Mouse (Mus musculus) G1E-ER4 (cell line): ENCODE data around the gene Utp15. TPM values are rescaled to one million over a fixed set of nuclear protein-coding genes. Genes with fewer than 3 reads are reported as not detected.

ENCODE experiments used
- GATA1 ChIP-seq: IDR thresholded peaks from one replicate; pipeline ENCODE4 v1.8.0; 2012; ENCODE audit warnings: low read length, inconsistent platforms
- polyA plus RNA-seq: library from polyadenylated mRNA; stranded (reverse); fragments of >175 nt; gene quantifications from 2 replicates; pipeline ENCODE4 v1.2.3, GENCODE M21; 2012

Utp15 gene
- polyA plus RNA-seq, 1 experiment = 26.1 TPM

DNA sequence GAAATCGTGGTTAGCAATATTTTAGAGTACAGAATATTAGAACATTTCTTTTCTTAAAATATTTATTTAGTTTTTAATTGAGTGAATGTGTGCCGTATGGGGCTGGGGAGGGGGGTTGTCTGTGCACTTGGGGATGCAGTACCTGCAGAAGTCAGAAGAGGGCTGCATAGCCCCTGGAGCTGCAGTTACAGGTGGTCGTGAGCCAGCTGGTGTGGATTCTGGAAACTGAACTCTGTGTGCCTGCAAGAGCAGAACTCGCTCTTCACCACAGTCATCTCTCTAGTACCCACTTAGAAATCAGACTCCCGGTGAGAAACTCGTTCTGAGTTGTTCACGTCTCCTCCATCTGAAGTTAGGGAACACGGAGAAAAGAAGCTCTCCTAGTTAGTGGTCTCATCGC lies 54.0 kb downstream of the Utp15 start:
- TF ChIP-seq GATA1 = no peak

DNA sequence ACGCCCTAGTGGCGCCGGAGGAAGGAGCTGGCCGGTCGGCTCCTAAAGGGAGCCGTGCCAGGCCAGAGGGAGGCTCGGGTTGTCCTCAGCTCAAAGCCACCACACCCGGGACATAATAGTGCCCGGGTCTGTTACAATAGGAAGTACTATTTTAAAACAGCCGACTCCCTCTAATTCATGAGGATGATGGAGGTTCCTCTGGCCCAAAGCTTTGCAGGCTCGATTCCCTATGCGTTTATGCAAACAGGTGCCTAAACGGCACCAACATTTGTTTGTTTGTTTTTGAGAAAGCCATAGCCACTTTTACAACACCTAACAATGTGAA lies 56.3 kb downstream of the Utp15 start:
- TF ChIP-seq GATA1 = no peak

DNA sequence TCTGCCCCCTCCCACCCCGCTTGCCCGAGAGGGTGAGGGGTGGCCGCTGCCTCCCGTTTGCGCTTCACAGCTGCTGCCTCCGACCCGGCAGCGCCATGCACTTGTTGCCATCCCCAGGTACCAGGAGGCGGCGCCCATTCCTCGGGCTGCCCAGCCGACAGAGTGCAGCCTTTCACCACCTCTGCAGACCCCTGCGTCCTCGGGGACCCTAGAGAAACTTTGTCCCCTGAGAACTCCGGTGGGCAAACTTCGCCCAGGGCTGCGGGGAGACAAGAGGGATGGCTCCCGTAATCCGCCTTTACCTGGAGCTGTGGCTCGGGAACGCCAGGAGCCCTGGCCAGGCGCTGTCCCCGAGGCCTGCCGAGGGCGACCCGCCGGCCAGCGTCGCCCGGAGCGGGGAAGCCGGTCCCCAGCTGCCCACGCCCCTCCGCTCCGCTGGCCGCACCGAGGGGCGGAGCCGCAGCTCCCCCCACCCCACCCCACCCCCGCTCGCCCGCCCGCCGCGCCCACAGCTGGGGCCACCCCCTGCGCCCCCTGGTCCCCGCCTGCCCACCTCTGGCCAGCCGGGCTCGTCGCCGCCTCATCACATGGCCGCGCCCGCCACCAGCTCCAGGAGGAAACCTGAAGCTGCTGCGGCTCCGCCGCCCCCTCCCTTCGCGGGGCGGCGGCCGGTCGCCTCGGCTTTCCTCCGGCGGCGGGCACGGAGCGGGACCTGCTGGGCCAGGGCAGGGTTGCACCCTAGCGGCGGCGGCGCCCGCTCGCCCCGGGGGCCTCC lies 56.9 kb downstream of the Utp15 start, which contains the start of gene Arhgef28:
TSS of gene Arhgef28 (minus strand) at position 669 of the 775 bp plus-strand sequence.
- no peak for TF ChIP-seq GATA1

DNA sequence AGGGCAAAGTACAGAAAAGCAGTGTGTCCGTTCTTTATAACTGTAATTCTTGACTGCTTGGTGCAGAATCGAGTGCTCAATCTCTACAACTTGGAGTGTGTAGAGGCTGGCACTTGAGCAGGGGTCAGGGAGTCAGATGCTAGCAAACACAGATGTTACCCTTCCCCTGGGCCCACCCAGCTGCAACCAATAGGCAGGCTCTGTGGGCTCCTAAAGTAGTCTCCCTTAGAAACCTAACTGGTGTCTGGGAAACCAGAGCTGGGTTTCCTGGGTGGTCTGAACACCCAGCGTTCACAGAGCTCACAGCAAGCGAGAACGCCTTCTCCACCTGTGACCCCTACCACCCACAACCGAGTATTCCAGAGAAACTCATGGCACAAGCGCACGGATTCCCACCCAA lies 57.7 kb downstream of the Utp15 start:
- no peak for TF ChIP-seq GATA1

DNA sequence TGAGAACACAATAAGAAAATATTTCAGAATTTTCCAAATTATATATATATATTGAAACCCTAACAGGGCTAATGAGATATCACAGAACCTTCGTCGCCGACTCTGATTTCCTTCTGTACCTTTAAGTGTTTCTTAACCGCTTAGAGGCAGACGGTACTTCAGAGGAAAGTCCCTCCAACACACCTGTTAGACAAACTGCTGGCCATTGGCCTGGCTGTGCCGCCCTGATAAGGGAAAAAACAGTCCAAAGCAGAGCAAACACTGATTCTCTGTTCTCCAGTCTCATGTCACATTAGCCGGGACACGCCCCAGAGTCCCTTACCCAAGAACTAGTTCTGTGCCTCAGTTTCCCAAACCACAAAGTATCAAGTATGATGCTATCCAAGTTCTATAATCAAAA lies 58.5 kb downstream of the Utp15 start:
- no peak for TF ChIP-seq GATA1

DNA sequence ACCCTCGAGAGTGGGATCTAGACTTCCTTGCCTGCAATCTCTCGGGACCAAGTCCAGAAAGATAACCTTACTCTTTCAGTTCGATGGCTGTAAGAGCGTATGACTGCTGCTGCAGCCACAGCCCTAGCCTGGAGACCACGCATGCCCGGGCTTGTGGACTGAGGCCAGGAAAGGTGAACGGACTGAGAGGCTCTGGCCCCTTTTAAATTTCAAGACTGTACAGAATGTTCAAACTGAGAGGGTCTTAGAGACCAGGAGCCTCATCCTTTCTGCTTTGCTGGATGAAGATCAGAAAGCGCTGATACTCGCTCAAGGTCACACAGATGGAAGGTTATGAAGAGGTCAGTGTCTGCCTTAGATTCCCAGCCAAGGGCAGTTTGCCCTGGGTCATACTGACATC lies 61.4 kb downstream of the Utp15 start:
- no peak for TF ChIP-seq GATA1

Other genes with a start within 250 kb of the Utp15 start
- not detected in 2 replicates for gene Arhgef28, start 56.6 kb downstream of the Utp15 start, polyA plus RNA-seq
- 20.2 and 30.3 TPM in 2 replicates for gene Ankra2, start within 50 bp of the Utp15 start, polyA plus RNA-seq
- not detected in 2 replicates for gene Gm21976, start 16.8 kb upstream of the Utp15 start, polyA plus RNA-seq
- gene Btf3, start 54.0 kb upstream of the Utp15 start, polyA plus RNA-seq = 98.7 and 100 TPM in 2 replicates
- not detected in 2 replicates for gene Foxd1, start 91.2 kb upstream of the Utp15 start, polyA plus RNA-seq
- 0.69 and 0.83 TPM in 2 replicates for gene Gm10320, start 229.0 kb upstream of the Utp15 start, polyA plus RNA-seq